Mouse (Mus musculus): ENCODE measurements around the gene Slc38a1. TPM values are rescaled to one million over a fixed set of nuclear protein-coding genes. Genes with fewer than 3 reads are reported as not detected.

The Slc38a1 gene
- polyA plus RNA-seq (2014; fragmentation: Nextera tagmentation; extraction: Ambion mirVana): 134 and 139 TPM in 2 replicates

DNA sequence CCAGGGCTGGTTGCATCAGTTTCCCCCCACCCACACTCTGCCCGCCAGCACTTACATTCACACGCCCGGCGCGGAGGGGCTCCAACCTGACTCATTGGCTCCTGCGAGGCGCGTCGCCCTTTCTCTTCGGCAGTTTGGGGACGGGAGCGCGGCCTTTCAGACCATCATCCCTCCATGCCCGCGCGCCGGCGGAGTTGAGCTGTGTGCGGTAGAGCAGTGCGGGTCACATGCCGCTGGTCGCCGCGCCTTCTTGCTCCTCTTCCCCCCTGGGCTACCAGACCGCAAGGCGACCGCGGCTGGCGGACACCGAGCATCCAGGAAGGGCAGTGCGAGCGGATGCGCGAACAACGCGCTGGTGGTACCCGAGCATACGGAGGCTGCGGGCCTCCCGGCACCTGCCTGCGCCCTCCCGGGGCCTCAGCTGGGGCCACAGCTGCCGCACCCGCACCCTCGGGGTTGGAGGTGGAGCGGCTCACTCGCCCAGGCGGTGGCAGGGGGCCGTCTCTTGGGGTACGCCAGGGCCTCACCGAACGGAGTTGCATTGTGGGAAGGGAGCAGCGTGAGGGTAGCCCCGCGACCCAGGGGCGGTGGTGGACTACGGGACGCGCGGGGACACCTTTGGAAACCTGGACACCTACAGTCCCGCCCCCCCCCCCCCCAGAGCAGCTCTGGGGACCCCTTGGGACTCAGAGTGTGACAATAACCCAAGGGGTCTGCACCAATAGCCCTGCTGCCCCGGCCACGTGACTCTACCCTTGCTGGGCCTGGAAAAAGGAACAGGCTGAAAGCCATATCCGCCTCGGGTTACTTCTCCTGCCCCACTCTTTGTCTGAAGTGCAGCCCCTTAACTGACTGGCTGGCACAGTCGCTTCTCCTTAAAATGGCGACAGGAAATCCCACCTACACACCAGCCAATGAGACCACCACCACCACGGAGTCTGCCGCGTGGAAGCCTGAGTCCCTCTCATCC is at the start of gene Slc38a1:
Slc38a1 (minus strand) TSS at position 478 of the 970 bp plus-strand sequence.
- peak; percentile 89 for DNase-seq (ENCODE audit: low spot score)
- H3K27me3 ChIP-seq (ENCODE audit: control insufficient read depth, insufficient read depth, low read length): no peaks in the 10 kb centered on the region
- peak within 1 kb of the TSS; percentile 99 for H3K9ac ChIP-seq (ENCODE audit: low read length)
- H3K4me1 ChIP-seq (replicated peaks; ENCODE audit: control insufficient read depth, insufficient read depth, low read length): 0 out of 2 replicates have a peak, but pooled peaks cover 6% of the 10 kb centered on the region
- peak; percentile 85 for ATAC-seq (replicated peaks; ENCODE audit: low FRiP score)
- peak within 1 kb of the TSS; percentile 86 for H3K4me2 ChIP-seq (ENCODE audit: low read depth, low read length, severe bottlenecking)
- H3K4me3 ChIP-seq (ENCODE audit: low read depth, low read length): peak within 1 kb of the TSS; percentile 79
- H3K27ac ChIP-seq (ENCODE audit: low read depth, low read length): peak within 1 kb of the TSS; percentile 98
- H3K36me3 ChIP-seq (ENCODE audit: control insufficient read depth, insufficient read depth, low read length): no peaks in the 10 kb centered on the region; the same call in 1 of the 2 replicates
- WGBS: under 1% methylated on average over 55 of the region's 70 CpGs
- no peaks in the 10 kb centered on the region for H3K9me3 ChIP-seq (ENCODE audit: control insufficient read depth, low read length)

DNA sequence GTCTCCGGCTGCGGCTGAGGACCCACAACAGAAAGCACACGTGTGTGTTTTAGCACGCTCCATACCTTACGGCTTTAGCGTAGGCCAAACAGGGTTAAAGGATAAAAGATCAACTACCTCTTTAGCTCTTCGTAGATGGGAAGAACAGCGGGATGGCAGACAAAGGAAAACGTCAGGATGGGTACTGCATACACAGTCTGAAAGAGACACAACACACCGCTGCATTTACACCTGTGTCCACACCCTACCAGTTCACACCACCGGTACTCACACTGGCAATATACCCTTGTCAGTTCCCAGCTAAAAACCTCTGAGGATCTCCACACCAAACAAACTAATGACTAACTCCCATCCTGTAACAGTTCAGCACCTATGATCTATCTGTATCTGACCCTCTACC is 49.7 kb upstream of the Slc38a1 start:
- 0 out of 2 replicates have a peak, but pooled peaks cover 4% of the 10 kb centered on the region for H3K4me1 ChIP-seq (replicated peaks; ENCODE audit: control insufficient read depth, insufficient read depth, low read length)
- H3K27ac ChIP-seq (ENCODE audit: low read depth, low read length): no peak overlapping the region
- no peaks in the 10 kb centered on the region for H3K27me3 ChIP-seq (ENCODE audit: control insufficient read depth, insufficient read depth, low read length)
- H3K9me3 ChIP-seq (ENCODE audit: control insufficient read depth, low read length): no peaks in the 10 kb centered on the region
- DNase-seq (ENCODE audit: low spot score): no peak
- no peak overlapping the region for H3K4me3 ChIP-seq (ENCODE audit: low read depth, low read length)
- H3K4me2 ChIP-seq (ENCODE audit: low read depth, low read length, severe bottlenecking): no peak overlapping the region
- WGBS: 95% methylated on average over 11 of the region's 11 CpGs
- ATAC-seq (replicated peaks; ENCODE audit: low FRiP score): no peak
- H3K36me3 ChIP-seq (ENCODE audit: control insufficient read depth, insufficient read depth, low read length): peaks cover 63% of the 10 kb centered on the region
- H3K9ac ChIP-seq (ENCODE audit: low read length): no peak overlapping the region

- Histone ChIP-seq H3K27me3 (ENCODE audit: control insufficient read depth, insufficient read depth, low read length) (no peaks in the 10 kb centered on the region), H3K9me3 (ENCODE audit: control insufficient read depth, low read length) (no peaks in the 10 kb centered on the region), H3K4me1 (replicated peaks; ENCODE audit: control insufficient read depth, insufficient read depth, low read length) (0 out of 2 replicates have a peak, but pooled peaks cover 4% of the 10 kb centered on the region), H3K4me2 (ENCODE audit: low read depth, low read length, severe bottlenecking) (no peak overlapping the region), H3K9ac (ENCODE audit: low read length) (no peak overlapping the region), H3K27ac (ENCODE audit: low read depth, low read length) (no peak overlapping the region), H3K36me3 (ENCODE audit: control insufficient read depth, insufficient read depth, low read length) (peaks cover 63% of the 10 kb centered on the region), H3K4me3 (ENCODE audit: low read depth, low read length) (no peak overlapping the region)
- DNase-seq (ENCODE audit: low spot score): no peak
- ATAC-seq (replicated peaks; ENCODE audit: low FRiP score): no peak
- WGBS: 92% methylated on average over 15 of the region's 15 CpGs
Observed at GRCm38 (mm10) chr15:96691381-96691780, 48.7 kb upstream of the Slc38a1 start.

GRCm38 (mm10) chr15:96690829-96691228 is 48.1 kb upstream of the Slc38a1 start:
- no peak overlapping the region for H3K4me3 ChIP-seq (ENCODE audit: low read depth, low read length)
- H3K27me3 ChIP-seq (ENCODE audit: control insufficient read depth, insufficient read depth, low read length): no peaks in the 10 kb centered on the region
- H3K9me3 ChIP-seq (ENCODE audit: control insufficient read depth, low read length): no peaks in the 10 kb centered on the region
- no peak overlapping the region for H3K4me2 ChIP-seq (ENCODE audit: low read depth, low read length, severe bottlenecking)
- ATAC-seq (replicated peaks; ENCODE audit: low FRiP score) (no peak), DNase-seq (ENCODE audit: low spot score) (no peak)
- no peak overlapping the region for H3K9ac ChIP-seq (ENCODE audit: low read length)
- H3K4me1 ChIP-seq (replicated peaks; ENCODE audit: control insufficient read depth, insufficient read depth, low read length): 0 out of 2 replicates have a peak, but pooled peaks cover 3% of the 10 kb centered on the region
- WGBS: 94% methylated on average over 13 of the region's 13 CpGs
- H3K36me3 ChIP-seq (ENCODE audit: control insufficient read depth, insufficient read depth, low read length): peaks cover 63% of the 10 kb centered on the region
- H3K27ac ChIP-seq (ENCODE audit: low read depth, low read length): no peak overlapping the region

DNA sequence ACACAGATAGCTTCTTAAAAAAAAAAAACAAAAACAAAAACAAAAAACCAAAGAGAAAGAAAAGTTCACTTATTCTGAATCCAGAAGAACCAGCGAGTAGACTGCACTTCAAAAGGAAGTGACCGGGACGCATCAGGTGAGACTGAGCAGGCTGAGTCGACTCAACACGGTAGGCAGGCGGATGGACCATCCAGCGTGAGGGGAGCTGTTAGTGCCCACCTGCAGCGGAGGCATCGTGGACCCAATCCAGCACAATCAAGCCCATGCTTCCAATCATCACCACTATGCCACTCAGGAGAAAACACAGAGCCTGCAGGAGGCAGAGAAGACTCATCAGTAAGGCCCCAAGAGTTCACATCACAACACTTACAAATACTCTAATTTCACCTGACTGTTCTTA is 47.2 kb upstream of the Slc38a1 start:
- H3K4me2 ChIP-seq (ENCODE audit: low read depth, low read length, severe bottlenecking): no peak overlapping the region
- ATAC-seq (replicated peaks; ENCODE audit: low FRiP score) (no peak), DNase-seq (ENCODE audit: low spot score) (no peak)
- H3K36me3 ChIP-seq (ENCODE audit: control insufficient read depth, insufficient read depth, low read length): peaks cover 56% of the 10 kb centered on the region
- H3K4me3 ChIP-seq (ENCODE audit: low read depth, low read length): no peak overlapping the region
- H3K4me1 ChIP-seq (replicated peaks; ENCODE audit: control insufficient read depth, insufficient read depth, low read length): 0 out of 2 replicates have a peak, but pooled peaks cover 2% of the 10 kb centered on the region
- H3K9me3 ChIP-seq (ENCODE audit: control insufficient read depth, low read length): no peaks in the 10 kb centered on the region
- no peak overlapping the region for H3K27ac ChIP-seq (ENCODE audit: low read depth, low read length)
- 94% methylated on average over 9 of the region's 9 CpGs for WGBS
- H3K9ac ChIP-seq (ENCODE audit: low read length): no peak overlapping the region
- no peaks in the 10 kb centered on the region for H3K27me3 ChIP-seq (ENCODE audit: control insufficient read depth, insufficient read depth, low read length)

GRCm38 (mm10) chr15:96688784-96689318 is 46.1 kb upstream of the Slc38a1 start:
- no peak overlapping the region for H3K9ac ChIP-seq (ENCODE audit: low read length)
- DNase-seq (ENCODE audit: low spot score) (no peak), ATAC-seq (replicated peaks; ENCODE audit: low FRiP score) (no peak)
- no peaks in the 10 kb centered on the region for H3K9me3 ChIP-seq (ENCODE audit: control insufficient read depth, low read length)
- H3K4me2 ChIP-seq (ENCODE audit: low read depth, low read length, severe bottlenecking): no peak overlapping the region
- WGBS: 94% methylated on average over 12 of the region's 12 CpGs
- no peak overlapping the region for H3K4me3 ChIP-seq (ENCODE audit: low read depth, low read length)
- peaks cover 47% of the 10 kb centered on the region for H3K36me3 ChIP-seq (ENCODE audit: control insufficient read depth, insufficient read depth, low read length)
- no peaks in the 10 kb centered on the region for H3K27me3 ChIP-seq (ENCODE audit: control insufficient read depth, insufficient read depth, low read length)
- 0 out of 2 replicates have a peak, but pooled peaks cover 2% of the 10 kb centered on the region for H3K4me1 ChIP-seq (replicated peaks; ENCODE audit: control insufficient read depth, insufficient read depth, low read length)
- H3K27ac ChIP-seq (ENCODE audit: low read depth, low read length): no peak overlapping the region

- H3K36me3 ChIP-seq (ENCODE audit: control insufficient read depth, insufficient read depth, low read length): peaks cover 41% of the 10 kb centered on the region
- H3K4me3 ChIP-seq (ENCODE audit: low read depth, low read length): no peak overlapping the region
- no peaks in the 10 kb centered on the region for H3K9me3 ChIP-seq (ENCODE audit: control insufficient read depth, low read length)
- no peak for DNase-seq (ENCODE audit: low spot score)
- H3K9ac ChIP-seq (ENCODE audit: low read length): no peak overlapping the region
- no peak overlapping the region for H3K27ac ChIP-seq (ENCODE audit: low read depth, low read length)
- H3K27me3 ChIP-seq (ENCODE audit: control insufficient read depth, insufficient read depth, low read length): no peaks in the 10 kb centered on the region
- no peak overlapping the region for H3K4me2 ChIP-seq (ENCODE audit: low read depth, low read length, severe bottlenecking)
- 80% methylated on average over 6 of the region's 6 CpGs for WGBS
- peak; percentile 24; the same call in 1 of the 2 replicates for ATAC-seq (replicated peaks; ENCODE audit: low FRiP score)
- H3K4me1 ChIP-seq (replicated peaks; ENCODE audit: control insufficient read depth, insufficient read depth, low read length): 0 out of 2 replicates have a peak, but pooled peaks cover 2% of the 10 kb centered on the region
Observed at GRCm38 (mm10) chr15:96688036-96688435, 45.3 kb upstream of the Slc38a1 start.

GRCm38 (mm10) chr15:96687366-96687765 is 44.7 kb upstream of the Slc38a1 start:
- no peak for ATAC-seq (replicated peaks; ENCODE audit: low FRiP score)
- 0 out of 2 replicates have a peak, but pooled peaks cover 2% of the 10 kb centered on the region for H3K4me1 ChIP-seq (replicated peaks; ENCODE audit: control insufficient read depth, insufficient read depth, low read length)
- no peak overlapping the region for H3K4me3 ChIP-seq (ENCODE audit: low read depth, low read length)
- no peaks in the 10 kb centered on the region for H3K27me3 ChIP-seq (ENCODE audit: control insufficient read depth, insufficient read depth, low read length)
- no peak overlapping the region for H3K4me2 ChIP-seq (ENCODE audit: low read depth, low read length, severe bottlenecking)
- DNase-seq (ENCODE audit: low spot score): no peak
- H3K27ac ChIP-seq (ENCODE audit: low read depth, low read length): no peak overlapping the region
- H3K9ac ChIP-seq (ENCODE audit: low read length): no peak overlapping the region
- WGBS: 65% methylated on average over 1 of the region's 1 CpGs
- H3K9me3 ChIP-seq (ENCODE audit: control insufficient read depth, low read length): no peaks in the 10 kb centered on the region
- peaks cover 34% of the 10 kb centered on the region for H3K36me3 ChIP-seq (ENCODE audit: control insufficient read depth, insufficient read depth, low read length)
